Mouse (Mus musculus) midbrain, embryonic 14.5 days (tissue): ENCODE measurements around the gene Hspe1. TPM values are rescaled to one million over a fixed set of nuclear protein-coding genes. Genes with fewer than 3 reads are reported as not detected.
A peak's percentile ranks its signal among the peaks of the same experiment; 100 is the strongest.

Experiments used
- ATAC-seq: fragments of 200-750 bp; cut with Nextera tagmentation; 2 replicates; pipeline ENCODE4 v1.8.0; 2017; ENCODE audit warnings: moderate number of reproducible peaks, moderate library complexity; ENCODE audit not compliant: low FRiP score, low TSS enrichment
- DNase-seq: peaks from one replicate; pipeline ENCODE4 v3.0.0-alpha.2; 2015
- H3K27ac ChIP-seq: fragments of 300-500 bp; sonication (generic); replicated peaks from 2 replicates; pipeline ENCODE4 v1.5.1; 2014; ENCODE audit warnings: mild to moderate bottlenecking, low read depth, low read length, moderate library complexity
- H3K27me3 ChIP-seq: fragments of 300-500 bp; sonication (generic); 2 replicates; pipeline ENCODE4 v1.6.1; 2014; ENCODE audit warnings: low read length, control low read depth, mixed read lengths; ENCODE audit not compliant: control insufficient read depth, insufficient read depth
- H3K36me3 ChIP-seq: fragments of 300-500 bp; sonication (generic); 2 replicates; pipeline ENCODE4 v1.6.1; 2014; ENCODE audit warnings: low read length, control low read depth; ENCODE audit not compliant: control insufficient read depth, insufficient read depth
- H3K4me1 ChIP-seq: fragments of 300-500 bp; sonication (generic); 2 replicates; pipeline ENCODE4 v1.6.1; 2014; ENCODE audit warnings: mild to moderate bottlenecking, antibody characterized with exemption, low read length, control low read depth; ENCODE audit not compliant: control insufficient read depth, insufficient read depth
- H3K4me2 ChIP-seq: fragments of 300-500 bp; sonication (generic); 2 replicates; pipeline ENCODE4 v1.6.1; 2014; ENCODE audit warnings: mild to moderate bottlenecking, low read length, moderate library complexity
- H3K4me3 ChIP-seq: fragments of 300-500 bp; sonication (generic); replicated peaks from 2 replicates; pipeline ENCODE4 v1.5.1; 2014; ENCODE audit warnings: low read depth, low read length
- H3K9ac ChIP-seq: fragments of 300-500 bp; sonication (generic); replicated peaks from 2 replicates; pipeline ENCODE4 v1.6.1; 2014; ENCODE audit warnings: mild to moderate bottlenecking, low read length, moderate library complexity
- H3K9me3 ChIP-seq: fragments of 300-500 bp; sonication (generic); 2 replicates; pipeline ENCODE4 v1.6.1; 2016; ENCODE audit warnings: low read length, control low read depth, mixed read lengths; ENCODE audit not compliant: control insufficient read depth
- WGBS: fragments of 180-500 bp; shearing (Covaris S2); extraction: QIAGEN DNeasy Blood & Tissue Kit; methylation state at CpG from one replicate; pipeline ENCODE4 v1.1.7; 2014; 5-methylcytosine and 5-hydroxymethylcytosine counted together
- polyA plus RNA-seq: library from polyadenylated mRNA; unstranded; fragments of >200 nt; fragmentation: Nextera tagmentation; extraction: Ambion mirVana; gene quantifications from 2 replicates; pipeline ENCODE4 v1.2.1, GENCODE M21; 2014

Gene Hspe1
- polyA plus RNA-seq, 1 experiment from 2014 or later, result 255 TPM

- Histone ChIP-seq H3K36me3 (peaks cover 39% of the 10 kb centered on the region), H3K4me2 (peak overlapping the region; percentile 85), H3K9ac (no peak overlapping the region), H3K4me1 (peaks cover 19% of the 10 kb centered on the region), H3K27me3 (no peaks in the 10 kb centered on the region), H3K4me3 (peak overlapping the region; percentile 92; the same call in 1 of the 2 replicates), H3K27ac (no peak overlapping the region), H3K9me3 (no peaks in the 10 kb centered on the region)
- 90% methylated on average over 5 of the region's 5 CpGs for WGBS
- DNase-seq (no peak), ATAC-seq (no peak)
Measured at GRCm38 (mm10) chr1:55089498-55090064, 1.6 kb downstream of the Hspe1 start.

- ATAC-seq, result no peak
- Histone ChIP-seq H3K27ac (no peak overlapping the region), H3K27me3 (no peaks in the 10 kb centered on the region), H3K4me2 (no peak overlapping the region), H3K36me3 (peaks cover 30% of the 10 kb centered on the region), H3K9ac (no peak overlapping the region), H3K4me1 (0 out of 2 replicates have a peak, but pooled peaks cover 3% of the 10 kb centered on the region), H3K4me3 (no peak overlapping the region), H3K9me3 (no peaks in the 10 kb centered on the region)
- no peak for DNase-seq
- 83% methylated on average over 2 of the region's 2 CpGs for WGBS
Measured at GRCm38 (mm10) chr1:55092056-55092455, 4.1 kb downstream of the Hspe1 start.

GRCm38 (mm10) chr1:55092469-55092868 is 4.5 kb downstream of the Hspe1 start:
- H3K27ac ChIP-seq, result no peak overlapping the region
- 0 out of 2 replicates have a peak, but pooled peaks cover 3% of the 10 kb centered on the region for H3K4me1 ChIP-seq
- WGBS, result 79% methylated on average over 1 of the region's 1 CpGs
- DNase-seq, result no peak
- no peak for ATAC-seq
- H3K27me3 ChIP-seq, result no peaks in the 10 kb centered on the region
- H3K4me3 ChIP-seq, result no peak overlapping the region
- H3K4me2 ChIP-seq, result no peak overlapping the region
- peaks cover 30% of the 10 kb centered on the region for H3K36me3 ChIP-seq
- no peaks in the 10 kb centered on the region for H3K9me3 ChIP-seq
- no peak overlapping the region for H3K9ac ChIP-seq

- Histone ChIP-seq H3K9me3 (no peaks in the 10 kb centered on the region), H3K9ac (no peak overlapping the region), H3K27ac (no peak overlapping the region), H3K4me2 (no peak overlapping the region), H3K4me1 (no peaks in the 10 kb centered on the region), H3K27me3 (no peaks in the 10 kb centered on the region), H3K36me3 (no peaks in the 10 kb centered on the region), H3K4me3 (no peak overlapping the region)
- DNase-seq (no peak), ATAC-seq (no peak)
- 92% methylated on average over 9 of the region's 9 CpGs for WGBS
Measured at GRCm38 (mm10) chr1:55106919-55107585, 19.1 kb downstream of the Hspe1 start.

- DNase-seq (no peak), ATAC-seq (no peak)
- H3K9ac ChIP-seq, result no peak overlapping the region
- WGBS, result 89% methylated on average over 1 of the region's 1 CpGs
- no peaks in the 10 kb centered on the region for H3K4me1 ChIP-seq
- no peak overlapping the region for H3K4me3 ChIP-seq
- H3K27me3 ChIP-seq, result no peaks in the 10 kb centered on the region
- H3K27ac ChIP-seq, result no peak overlapping the region
- H3K4me2 ChIP-seq, result no peak overlapping the region
- H3K9me3 ChIP-seq, result no peaks in the 10 kb centered on the region
- no peaks in the 10 kb centered on the region for H3K36me3 ChIP-seq
Measured at GRCm38 (mm10) chr1:55107644-55108043, 19.7 kb downstream of the Hspe1 start.

GRCm38 (mm10) chr1:55108473-55108872 is 20.5 kb downstream of the Hspe1 start:
- H3K9me3 ChIP-seq, result no peaks in the 10 kb centered on the region
- H3K4me3 ChIP-seq, result no peak overlapping the region
- 14% methylated on average over 2 of the region's 2 CpGs for WGBS
- H3K4me2 ChIP-seq, result no peak overlapping the region
- H3K27me3 ChIP-seq, result no peaks in the 10 kb centered on the region
- no peaks in the 10 kb centered on the region for H3K4me1 ChIP-seq
- ATAC-seq (no peak), DNase-seq (no peak)
- H3K36me3 ChIP-seq, result no peaks in the 10 kb centered on the region
- no peak overlapping the region for H3K27ac ChIP-seq
- no peak overlapping the region for H3K9ac ChIP-seq

- no peaks in the 10 kb centered on the region for H3K9me3 ChIP-seq
- no peaks in the 10 kb centered on the region for H3K36me3 ChIP-seq
- 89% methylated on average over 4 of the region's 4 CpGs for WGBS
- ATAC-seq, result no peak
- H3K27ac ChIP-seq, result no peak overlapping the region
- no peak for DNase-seq
- H3K4me3 ChIP-seq, result no peak overlapping the region
- H3K9ac ChIP-seq, result no peak overlapping the region
- no peaks in the 10 kb centered on the region for H3K4me1 ChIP-seq
- no peak overlapping the region for H3K4me2 ChIP-seq
- no peaks in the 10 kb centered on the region for H3K27me3 ChIP-seq
Measured at GRCm38 (mm10) chr1:55109066-55109766, 21.3 kb downstream of the Hspe1 start.

GRCm38 (mm10) chr1:55123046-55123445 is 35.1 kb downstream of the Hspe1 start:
- no peak for DNase-seq
- H3K4me3 ChIP-seq, result no peak overlapping the region
- H3K9me3 ChIP-seq, result no peaks in the 10 kb centered on the region
- H3K36me3 ChIP-seq, result no peaks in the 10 kb centered on the region
- H3K4me2 ChIP-seq, result no peak overlapping the region
- no peak overlapping the region for H3K9ac ChIP-seq
- no peak for ATAC-seq
- 92% methylated on average over 5 of the region's 5 CpGs for WGBS
- H3K27ac ChIP-seq, result no peak overlapping the region
- no peaks in the 10 kb centered on the region for H3K4me1 ChIP-seq
- H3K27me3 ChIP-seq, result no peaks in the 10 kb centered on the region
